Mouse (Mus musculus): ENCODE results near the gene Lingo3. TPM values are rescaled to one million over a fixed set of nuclear protein-coding genes. Genes with fewer than 3 reads are reported as not detected.

Gene Lingo3
- polyA plus RNA-seq, 1 experiment from 2014 or later = 0.05 TPM

DNA sequence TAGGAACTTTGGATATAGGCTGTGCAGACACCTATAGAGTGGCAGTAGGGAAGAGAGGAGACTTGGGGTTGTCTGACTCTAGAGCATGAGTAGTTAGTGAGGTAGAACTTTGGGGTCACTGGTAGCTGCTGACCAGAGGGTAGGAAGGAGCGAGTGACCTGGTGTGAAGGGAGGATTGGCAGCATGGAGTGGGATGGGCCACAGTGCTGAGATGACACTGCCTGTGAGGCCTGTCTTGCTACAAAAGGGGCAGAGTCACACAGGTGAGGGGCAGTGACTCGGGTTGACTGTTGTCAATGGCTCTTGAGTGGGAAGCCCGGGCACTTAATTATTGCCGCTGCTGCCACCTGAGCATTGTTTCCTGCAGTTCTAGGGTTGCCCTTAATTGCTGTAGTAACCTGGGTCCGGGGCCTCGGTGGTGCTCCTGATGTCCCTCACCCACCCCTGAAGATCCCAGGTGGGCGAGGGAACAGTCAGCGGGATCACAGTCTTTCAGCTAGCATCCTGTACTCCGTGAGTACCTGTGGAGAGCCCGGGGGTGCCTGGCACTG is 15.9 kb downstream of the Lingo3 start:
- 61% methylated on average over 10 of the region's 10 CpGs for WGBS
- H3K27me3 ChIP-seq (ENCODE audit: control insufficient read depth, insufficient read depth, low read length) = no peaks in the 10 kb centered on the region
- H3K9ac ChIP-seq (ENCODE audit: low read length) = peak overlapping the region; percentile 93
- H3K4me1 ChIP-seq (ENCODE audit: control insufficient read depth, insufficient read depth, low read length) = peaks cover 26% of the 10 kb centered on the region
- no peaks in the 10 kb centered on the region for H3K9me3 ChIP-seq (replicated peaks; ENCODE audit: control insufficient read depth, low read length)
- H3K36me3 ChIP-seq (ENCODE audit: control insufficient read depth, insufficient read depth, low read length) = peaks cover 11% of the 10 kb centered on the region; the same call in 1 of the 2 replicates
- no peak for ATAC-seq (ENCODE audit: insufficient read depth, low FRiP score)
- H3K27ac ChIP-seq (ENCODE audit: low read length) = no peak overlapping the region
- peak overlapping the region; percentile 85 for H3K4me2 ChIP-seq (ENCODE audit: low read depth, low read length)
- H3K4me3 ChIP-seq (replicated peaks; ENCODE audit: low read length) = peak overlapping the region; percentile 70

GRCm38 (mm10) chr10:80827063-80827869 is 16.6 kb downstream of the Lingo3 start:
- ATAC-seq (ENCODE audit: insufficient read depth, low FRiP score) = no peak
- peaks cover 26% of the 10 kb centered on the region for H3K4me1 ChIP-seq (ENCODE audit: control insufficient read depth, insufficient read depth, low read length)
- H3K27ac ChIP-seq (ENCODE audit: low read length) = peak overlapping the region; percentile 93
- no peaks in the 10 kb centered on the region for H3K27me3 ChIP-seq (ENCODE audit: control insufficient read depth, insufficient read depth, low read length)
- no peaks in the 10 kb centered on the region for H3K9me3 ChIP-seq (replicated peaks; ENCODE audit: control insufficient read depth, low read length)
- H3K4me3 ChIP-seq (replicated peaks; ENCODE audit: low read length) = peak overlapping the region; percentile 70
- H3K36me3 ChIP-seq (ENCODE audit: control insufficient read depth, insufficient read depth, low read length) = peaks cover 11% of the 10 kb centered on the region; the same call in 1 of the 2 replicates
- 5% methylated on average over 29 of the region's 29 CpGs for WGBS
- peak overlapping the region; percentile 93 for H3K9ac ChIP-seq (ENCODE audit: low read length)
- peak overlapping the region; percentile 85 for H3K4me2 ChIP-seq (ENCODE audit: low read depth, low read length)

DNA sequence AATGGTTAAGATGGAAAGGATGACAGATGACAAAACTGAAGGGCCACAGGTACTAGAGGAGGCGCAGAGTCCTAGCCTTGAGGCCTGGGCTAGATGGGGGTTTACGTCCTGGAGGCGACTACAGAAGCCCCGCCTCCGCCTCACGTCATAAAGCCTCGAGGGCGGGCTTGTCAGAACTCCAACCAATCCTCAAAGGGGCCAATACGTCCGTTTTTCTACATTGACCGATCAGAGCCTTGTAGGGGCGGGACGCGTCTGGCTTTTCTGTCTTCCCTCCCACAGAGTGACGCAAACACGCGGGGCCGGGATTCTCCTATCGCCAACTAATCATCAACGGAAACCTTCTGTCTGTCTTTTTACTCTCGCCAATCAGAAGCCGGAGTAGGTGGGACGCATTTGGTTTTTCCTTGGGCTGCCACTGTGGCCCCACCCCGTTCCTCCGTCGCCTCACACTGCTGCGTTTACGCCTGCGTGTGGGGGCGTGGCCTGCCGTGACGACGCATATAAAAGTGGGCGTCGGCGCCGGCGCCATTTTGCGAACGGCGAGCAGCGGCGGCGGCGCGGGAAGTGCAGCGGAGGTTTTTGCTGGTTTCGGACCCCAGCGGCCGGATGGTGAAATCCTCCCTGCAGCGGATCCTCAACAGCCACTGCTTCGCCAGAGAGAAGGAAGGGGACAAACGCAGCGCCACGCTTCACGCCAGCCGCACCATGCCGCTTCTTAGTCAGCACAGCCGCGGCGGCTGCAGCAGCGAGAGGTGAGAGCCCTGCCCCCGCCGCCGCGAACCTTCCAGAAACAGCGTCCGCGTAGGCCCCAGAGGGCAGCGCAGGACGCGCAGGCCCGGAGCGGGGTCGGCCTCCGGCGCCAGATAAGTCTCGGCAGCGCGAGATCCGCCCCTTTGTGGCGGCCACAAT is 17.4 kb downstream of the Lingo3 start, which contains the start of gene Oaz1:
Oaz1 (plus strand) TSS at position 506 of the 912 bp plus-strand sequence.
- Histone ChIP-seq H3K4me3 (replicated peaks; ENCODE audit: low read length) (peak within 1 kb of the TSS; percentile 70), H3K4me1 (ENCODE audit: control insufficient read depth, insufficient read depth, low read length) (peaks cover 26% of the 10 kb centered on the region), H3K9me3 (replicated peaks; ENCODE audit: control insufficient read depth, low read length) (no peaks in the 10 kb centered on the region), H3K27me3 (ENCODE audit: control insufficient read depth, insufficient read depth, low read length) (no peaks in the 10 kb centered on the region), H3K4me2 (ENCODE audit: low read depth, low read length) (peak within 1 kb of the TSS; percentile 85), H3K9ac (ENCODE audit: low read length) (peak within 1 kb of the TSS; percentile 93), H3K36me3 (ENCODE audit: control insufficient read depth, insufficient read depth, low read length) (peaks cover 11% of the 10 kb centered on the region; the same call in 1 of the 2 replicates), H3K27ac (ENCODE audit: low read length) (peak within 1 kb of the TSS; percentile 93)
- peak; percentile 97 for ATAC-seq (ENCODE audit: insufficient read depth, low FRiP score)
- WGBS = under 1% methylated on average over 80 of the region's 82 CpGs

DNA sequence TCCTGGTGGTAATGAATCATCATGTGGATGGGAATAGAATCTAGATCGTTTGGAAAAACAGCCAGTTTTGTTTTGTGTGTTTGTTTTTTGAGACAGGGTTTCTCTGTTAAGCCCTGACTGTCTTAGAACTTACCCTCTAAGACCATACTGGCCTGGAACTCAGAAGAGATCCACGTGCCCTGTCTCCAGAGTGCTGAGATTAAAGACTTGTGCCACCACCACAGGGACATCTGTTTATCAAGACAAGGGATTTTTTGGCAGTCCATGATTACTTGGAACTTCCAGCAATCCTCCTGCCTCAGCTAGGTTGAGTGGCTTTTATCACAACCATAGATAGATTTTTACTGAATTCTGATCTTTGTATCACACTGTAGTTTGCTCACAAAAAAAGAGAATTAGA is 19.0 kb downstream of the Lingo3 start:
- H3K4me3 ChIP-seq (replicated peaks; ENCODE audit: low read length) = no peak overlapping the region

GRCm38 (mm10) chr10:80823847-80824643 is 19.8 kb downstream of the Lingo3 start:
- Histone ChIP-seq H3K27ac (ENCODE audit: low read length) (no peak overlapping the region), H3K4me1 (ENCODE audit: control insufficient read depth, insufficient read depth, low read length) (peaks cover 13% of the 10 kb centered on the region), H3K36me3 (ENCODE audit: control insufficient read depth, insufficient read depth, low read length) (0 out of 2 replicates have a peak, but pooled peaks cover under 1% of the 10 kb centered on the region), H3K4me3 (replicated peaks; ENCODE audit: low read length) (no peak overlapping the region), H3K9me3 (replicated peaks; ENCODE audit: control insufficient read depth, low read length) (no peaks in the 10 kb centered on the region), H3K4me2 (ENCODE audit: low read depth, low read length) (no peak overlapping the region), H3K27me3 (ENCODE audit: control insufficient read depth, insufficient read depth, low read length) (no peaks in the 10 kb centered on the region), H3K9ac (ENCODE audit: low read length) (peak overlapping the region; percentile 46; the same call in 1 of the 2 replicates)
- ATAC-seq (ENCODE audit: insufficient read depth, low FRiP score) = no peak
- 54% methylated on average over 8 of the region's 8 CpGs for WGBS

More for the DNA sequence above, 19.0 kb downstream of the Lingo3 start:
- no peaks in the 10 kb centered on the region for H3K27me3 ChIP-seq (ENCODE audit: control insufficient read depth, insufficient read depth, low read length)
- peaks cover 15% of the 10 kb centered on the region for H3K4me1 ChIP-seq (ENCODE audit: control insufficient read depth, insufficient read depth, low read length)
- ATAC-seq (ENCODE audit: insufficient read depth, low FRiP score) = no peak
- H3K9me3 ChIP-seq (replicated peaks; ENCODE audit: control insufficient read depth, low read length) = no peaks in the 10 kb centered on the region
- H3K4me2 ChIP-seq (ENCODE audit: low read depth, low read length) = no peak overlapping the region
- 63% methylated on average over 2 of the region's 2 CpGs for WGBS
- H3K9ac ChIP-seq (ENCODE audit: low read length) = no peak overlapping the region
- H3K27ac ChIP-seq (ENCODE audit: low read length) = no peak overlapping the region
- 0 out of 2 replicates have a peak, but pooled peaks cover 6% of the 10 kb centered on the region for H3K36me3 ChIP-seq (ENCODE audit: control insufficient read depth, insufficient read depth, low read length)

DNA sequence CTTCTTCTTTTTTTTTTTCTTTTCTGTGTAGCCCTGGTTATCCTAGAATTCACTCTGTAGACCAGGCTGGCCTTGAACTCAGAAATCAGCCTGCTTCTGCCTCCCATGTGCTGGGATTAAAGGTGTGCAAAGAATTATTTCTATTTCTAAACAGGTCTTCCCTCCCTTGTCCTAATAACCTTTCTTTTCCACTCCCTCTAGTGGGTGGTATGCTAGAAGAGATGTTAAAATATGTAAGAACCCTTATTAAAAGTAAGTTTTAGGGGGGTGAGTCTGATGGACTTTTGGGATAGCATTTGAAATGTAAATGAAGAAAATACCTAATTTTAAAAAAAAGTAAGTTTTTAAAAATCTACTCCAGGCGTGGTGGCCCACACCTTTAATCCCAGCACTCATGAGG is 20.5 kb downstream of the Lingo3 start:
- 89% methylated on average over 1 of the region's 1 CpGs for WGBS
- no peak overlapping the region for H3K4me2 ChIP-seq (ENCODE audit: low read depth, low read length)
- no peaks in the 10 kb centered on the region for H3K36me3 ChIP-seq (ENCODE audit: control insufficient read depth, insufficient read depth, low read length)
- peaks cover 10% of the 10 kb centered on the region for H3K4me1 ChIP-seq (ENCODE audit: control insufficient read depth, insufficient read depth, low read length)
- no peak overlapping the region for H3K9ac ChIP-seq (ENCODE audit: low read length)
- no peaks in the 10 kb centered on the region for H3K9me3 ChIP-seq (replicated peaks; ENCODE audit: control insufficient read depth, low read length)
- H3K4me3 ChIP-seq (replicated peaks; ENCODE audit: low read length) = no peak overlapping the region
- no peak for ATAC-seq (ENCODE audit: insufficient read depth, low FRiP score)
- H3K27me3 ChIP-seq (ENCODE audit: control insufficient read depth, insufficient read depth, low read length) = no peaks in the 10 kb centered on the region
- H3K27ac ChIP-seq (ENCODE audit: low read length) = no peak overlapping the region

DNA sequence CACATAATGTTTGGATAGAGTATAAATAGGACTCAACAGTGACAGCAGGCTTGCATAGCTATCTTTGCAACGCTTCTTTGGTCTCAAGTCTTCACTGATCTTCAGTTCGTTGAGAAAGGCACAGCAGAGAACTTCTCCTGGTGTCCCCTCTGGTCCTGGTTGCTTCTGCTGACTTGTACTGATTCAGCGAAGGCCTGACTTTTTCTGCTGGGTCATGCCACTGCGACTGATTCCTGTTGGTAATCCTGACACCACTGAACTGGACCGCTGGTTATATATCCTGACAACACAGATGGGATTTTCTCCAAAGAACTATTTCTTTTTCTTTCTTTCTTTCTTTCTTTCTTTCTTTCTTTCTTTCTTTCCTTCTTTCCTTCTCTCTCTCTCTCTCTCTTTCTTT is 21.3 kb downstream of the Lingo3 start:
- Histone ChIP-seq H3K27me3 (ENCODE audit: control insufficient read depth, insufficient read depth, low read length) (no peaks in the 10 kb centered on the region), H3K36me3 (ENCODE audit: control insufficient read depth, insufficient read depth, low read length) (no peaks in the 10 kb centered on the region), H3K9ac (ENCODE audit: low read length) (no peak overlapping the region), H3K4me1 (ENCODE audit: control insufficient read depth, insufficient read depth, low read length) (peaks cover 4% of the 10 kb centered on the region; the same call in 1 of the 2 replicates), H3K27ac (ENCODE audit: low read length) (no peak overlapping the region), H3K4me2 (ENCODE audit: low read depth, low read length) (no peak overlapping the region), H3K9me3 (replicated peaks; ENCODE audit: control insufficient read depth, low read length) (no peaks in the 10 kb centered on the region), H3K4me3 (replicated peaks; ENCODE audit: low read length) (no peak overlapping the region)
- WGBS = 89% methylated on average over 5 of the region's 5 CpGs
- no peak for ATAC-seq (ENCODE audit: insufficient read depth, low FRiP score)

DNA sequence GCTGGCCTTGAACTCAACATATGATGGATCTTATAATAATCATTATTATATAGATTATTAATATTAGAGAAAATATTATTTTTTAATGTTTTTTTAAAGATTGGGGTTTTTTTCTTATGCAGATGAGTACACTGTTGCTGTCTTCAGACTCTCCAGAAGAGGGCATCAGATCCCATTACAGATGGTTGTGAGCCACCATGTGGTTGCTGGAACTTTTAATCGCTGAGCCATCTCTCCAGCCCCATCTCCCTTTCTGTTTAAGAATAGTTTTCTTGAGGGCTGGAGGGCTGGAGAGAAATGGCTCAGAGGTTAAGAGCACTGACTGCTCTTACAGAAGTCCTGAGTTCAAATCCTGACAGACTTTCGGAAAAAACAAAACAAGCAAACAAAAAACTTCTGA is 21.8 kb downstream of the Lingo3 start:
- ATAC-seq (ENCODE audit: insufficient read depth, low FRiP score) = no peak
- H3K4me1 ChIP-seq (ENCODE audit: control insufficient read depth, insufficient read depth, low read length) = peaks cover 4% of the 10 kb centered on the region; the same call in 1 of the 2 replicates
- no peaks in the 10 kb centered on the region for H3K36me3 ChIP-seq (ENCODE audit: control insufficient read depth, insufficient read depth, low read length)
- no peaks in the 10 kb centered on the region for H3K27me3 ChIP-seq (ENCODE audit: control insufficient read depth, insufficient read depth, low read length)
- no peak overlapping the region for H3K27ac ChIP-seq (ENCODE audit: low read length)
- no peak overlapping the region for H3K9ac ChIP-seq (ENCODE audit: low read length)
- 48% methylated on average over 2 of the region's 2 CpGs for WGBS
- no peaks in the 10 kb centered on the region for H3K9me3 ChIP-seq (replicated peaks; ENCODE audit: control insufficient read depth, low read length)
- H3K4me3 ChIP-seq (replicated peaks; ENCODE audit: low read length) = no peak overlapping the region
- H3K4me2 ChIP-seq (ENCODE audit: low read depth, low read length) = no peak overlapping the region

All from stomach, embryonic 16.5 days (tissue).